Mouse (Mus musculus): ENCODE measurements around the gene Ets1. TPM values are rescaled to one million over a fixed set of nuclear protein-coding genes. Genes with fewer than 3 reads are reported as not detected.

The Ets1 gene
- polyA plus RNA-seq, 1 experiment from 2014 or later, result 21.1 TPM

- Histone ChIP-seq H3K4me2 (no peak overlapping the region), H3K4me3 (replicated peaks) (no peak overlapping the region), H3K27ac (no peak overlapping the region), H3K27me3 (peaks cover 55% of the 10 kb centered on the region), H3K9me3 (no peaks in the 10 kb centered on the region), H3K4me1 (peaks cover 3% of the 10 kb centered on the region; the same call in 1 of the 2 replicates), H3K9ac (no peak overlapping the region), H3K36me3 (replicated peaks) (no peaks in the 10 kb centered on the region)
- ATAC-seq (ENCODE audit: low FRiP score), result no peak
- 83% methylated on average over 10 of the region's 10 CpGs for WGBS
Measured at GRCm38 (mm10) chr9:32608831-32609610, 27.0 kb upstream of the Ets1 start.

- H3K4me3 ChIP-seq (replicated peaks), result no peak overlapping the region
- no peak overlapping the region for H3K9ac ChIP-seq
- H3K4me2 ChIP-seq, result no peak overlapping the region
Measured at GRCm38 (mm10) chr9:32610218-32610617, 25.8 kb upstream of the Ets1 start.

DNA sequence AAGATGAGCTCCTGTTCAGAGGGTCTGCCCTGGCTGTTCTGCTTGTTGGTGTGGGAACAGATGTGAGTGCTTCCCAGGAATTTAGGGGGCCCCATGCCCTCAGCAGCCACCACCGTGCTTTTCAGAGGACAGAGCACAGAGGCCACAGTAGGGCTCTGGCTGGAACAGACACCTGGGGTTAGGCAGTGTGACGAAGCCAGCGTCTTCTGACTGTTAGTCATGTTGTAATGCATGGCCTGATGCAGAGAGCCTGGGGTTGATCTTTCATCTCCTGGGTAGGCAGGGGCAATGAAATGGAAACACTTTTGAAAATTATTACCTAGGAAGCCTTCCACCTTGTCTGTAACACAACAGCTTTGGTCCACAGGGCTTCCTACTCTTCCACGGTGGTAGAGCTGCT is 25.4 kb upstream of the Ets1 start:
- H3K27ac ChIP-seq, result no peak overlapping the region
- no peaks in the 10 kb centered on the region for H3K36me3 ChIP-seq (replicated peaks)
- H3K4me2 ChIP-seq, result no peak overlapping the region
- ATAC-seq (ENCODE audit: low FRiP score), result no peak
- no peaks in the 10 kb centered on the region for H3K9me3 ChIP-seq
- peaks cover 3% of the 10 kb centered on the region; the same call in 1 of the 2 replicates for H3K4me1 ChIP-seq
- H3K4me3 ChIP-seq (replicated peaks), result no peak overlapping the region
- no peak overlapping the region for H3K9ac ChIP-seq
- WGBS, result 83% methylated on average over 4 of the region's 4 CpGs
- H3K27me3 ChIP-seq, result peaks cover 60% of the 10 kb centered on the region

More at GRCm38 (mm10) chr9:32610218-32610617, 25.8 kb upstream of the Ets1 start:
- H3K27ac ChIP-seq, result no peak overlapping the region
- no peaks in the 10 kb centered on the region for H3K36me3 ChIP-seq (replicated peaks)
- 91% methylated on average over 8 of the region's 8 CpGs for WGBS
- H3K27me3 ChIP-seq, result peaks cover 59% of the 10 kb centered on the region
- no peaks in the 10 kb centered on the region for H3K9me3 ChIP-seq
- H3K4me1 ChIP-seq, result peaks cover 3% of the 10 kb centered on the region; the same call in 1 of the 2 replicates
- ATAC-seq (ENCODE audit: low FRiP score), result no peak

DNA sequence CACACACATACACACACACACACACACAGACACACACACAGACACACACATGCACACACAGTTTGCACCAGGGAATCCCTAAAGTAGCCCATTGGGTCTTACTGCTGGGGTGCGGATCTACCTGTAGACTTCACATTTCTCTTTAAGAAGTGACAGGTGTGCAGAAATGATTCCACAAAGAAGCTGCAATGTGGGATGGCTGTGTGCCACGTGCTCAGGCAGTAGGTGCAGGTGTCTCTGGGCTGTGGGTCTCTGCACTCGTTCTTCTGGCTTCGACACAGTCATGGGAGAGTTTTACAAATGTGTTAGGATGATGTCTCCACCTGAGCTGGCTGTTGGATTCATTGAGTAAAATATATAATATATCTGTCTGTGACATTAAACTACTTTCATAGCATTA is 24.7 kb upstream of the Ets1 start:
- H3K4me1 ChIP-seq, result peaks cover 7% of the 10 kb centered on the region
- no peak overlapping the region for H3K9ac ChIP-seq
- WGBS, result 90% methylated on average over 4 of the region's 4 CpGs
- no peak for ATAC-seq (ENCODE audit: low FRiP score)
- no peaks in the 10 kb centered on the region for H3K9me3 ChIP-seq
- H3K4me3 ChIP-seq (replicated peaks), result no peak overlapping the region
- H3K27me3 ChIP-seq, result peaks cover 60% of the 10 kb centered on the region
- H3K27ac ChIP-seq, result no peak overlapping the region
- H3K4me2 ChIP-seq, result no peak overlapping the region
- H3K36me3 ChIP-seq (replicated peaks), result no peaks in the 10 kb centered on the region

DNA sequence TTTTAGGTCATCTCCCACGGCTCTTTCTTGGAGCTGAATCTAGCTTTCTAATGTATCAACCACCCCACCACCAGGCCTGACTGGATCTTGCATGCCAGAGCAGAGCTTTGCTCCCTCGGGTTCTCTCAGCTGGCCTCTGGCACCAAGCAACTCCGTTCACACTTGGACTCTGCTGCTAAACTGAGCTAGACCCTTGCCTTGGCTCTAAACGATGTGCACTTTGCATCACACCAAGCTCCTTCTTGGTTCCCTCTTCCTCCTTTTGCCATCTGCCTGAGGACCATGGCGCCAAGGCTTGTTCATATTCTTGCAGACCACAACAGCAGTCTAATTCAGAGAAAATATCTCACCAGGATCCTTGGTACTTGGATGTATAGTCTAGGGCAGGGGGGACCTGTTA is 23.6 kb upstream of the Ets1 start:
- H3K27me3 ChIP-seq, result peaks cover 60% of the 10 kb centered on the region
- WGBS, result 92% methylated on average over 5 of the region's 5 CpGs

DNA sequence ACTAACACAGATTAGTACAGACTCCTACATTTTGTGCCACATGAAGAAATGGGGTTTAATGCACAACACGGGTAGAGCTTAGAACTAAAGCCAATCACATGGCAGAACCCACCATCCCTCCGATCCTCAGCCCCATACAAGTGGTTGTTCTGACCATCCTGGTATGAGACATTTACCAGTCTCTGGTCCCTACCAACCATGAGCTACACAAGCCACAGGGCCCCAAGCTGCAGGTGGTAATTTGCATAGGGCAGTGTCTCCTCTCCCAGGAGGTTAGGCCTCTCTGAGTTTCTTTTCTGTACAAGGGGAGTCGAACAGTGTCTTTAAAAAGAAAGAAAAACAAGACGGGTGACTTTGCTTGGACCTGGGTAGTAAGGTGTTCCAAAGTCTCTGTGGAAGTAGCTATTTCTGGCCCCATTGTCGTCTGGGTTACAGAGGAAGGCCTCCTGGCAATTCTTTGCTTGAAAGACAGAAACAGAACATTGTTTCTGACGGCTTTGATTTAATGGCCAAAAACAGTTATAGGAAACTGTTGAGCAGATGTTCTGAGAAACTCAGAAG is 23.1 kb upstream of the Ets1 start:
- 74% methylated on average over 6 of the region's 6 CpGs for WGBS
- Histone ChIP-seq H3K27me3 (peaks cover 55% of the 10 kb centered on the region), H3K4me2 (no peak overlapping the region), H3K9ac (no peak overlapping the region), H3K36me3 (replicated peaks) (no peaks in the 10 kb centered on the region), H3K4me1 (peaks cover 4% of the 10 kb centered on the region; the same call in 1 of the 2 replicates), H3K9me3 (no peaks in the 10 kb centered on the region), H3K4me3 (replicated peaks) (no peak overlapping the region), H3K27ac (no peak overlapping the region)
- ATAC-seq (ENCODE audit: low FRiP score), result no peak

More for the DNA sequence above, 23.6 kb upstream of the Ets1 start:
- no peak for ATAC-seq (ENCODE audit: low FRiP score)
- H3K4me3 ChIP-seq (replicated peaks), result no peak overlapping the region
- H3K9me3 ChIP-seq, result no peaks in the 10 kb centered on the region
- no peak overlapping the region for H3K27ac ChIP-seq
- H3K36me3 ChIP-seq (replicated peaks), result no peaks in the 10 kb centered on the region
- no peak overlapping the region for H3K4me2 ChIP-seq
- peaks cover 4% of the 10 kb centered on the region; the same call in 1 of the 2 replicates for H3K4me1 ChIP-seq
- H3K9ac ChIP-seq, result no peak overlapping the region

GRCm38 (mm10) chr9:32614191-32614590 is 21.8 kb upstream of the Ets1 start:
- H3K36me3 ChIP-seq (replicated peaks), result no peaks in the 10 kb centered on the region
- H3K4me2 ChIP-seq, result no peak overlapping the region
- H3K4me1 ChIP-seq, result peaks cover 4% of the 10 kb centered on the region; the same call in 1 of the 2 replicates
- no peak overlapping the region for H3K9ac ChIP-seq
- no peak overlapping the region for H3K27ac ChIP-seq
- no peak for ATAC-seq (ENCODE audit: low FRiP score)
- WGBS, result 93% methylated on average over 9 of the region's 9 CpGs
- H3K9me3 ChIP-seq, result no peaks in the 10 kb centered on the region
- H3K4me3 ChIP-seq (replicated peaks), result no peak overlapping the region
- peaks cover 44% of the 10 kb centered on the region for H3K27me3 ChIP-seq

DNA sequence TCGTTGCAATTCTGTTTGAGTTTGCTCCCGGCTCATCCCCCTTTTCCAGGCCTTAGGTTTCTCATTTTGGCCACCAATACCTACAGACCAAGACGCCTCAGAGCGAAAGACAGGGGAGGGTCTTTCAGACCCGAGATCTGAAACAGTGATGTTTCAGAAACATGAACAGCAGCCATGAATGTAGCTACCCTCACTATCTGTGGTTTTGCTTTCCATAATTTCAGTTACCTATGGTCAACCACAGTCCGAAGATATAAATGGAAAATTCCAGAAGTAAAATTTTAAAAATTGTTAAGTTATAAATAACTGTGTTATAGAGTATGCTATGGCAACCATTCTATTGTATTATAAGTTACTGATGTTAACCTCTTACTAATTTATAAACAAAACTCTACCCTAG is 20.6 kb upstream of the Ets1 start:
- Histone ChIP-seq H3K4me3 (replicated peaks) (no peak overlapping the region), H3K36me3 (replicated peaks) (no peaks in the 10 kb centered on the region), H3K27me3 (peaks cover 49% of the 10 kb centered on the region), H3K4me1 (peaks cover 4% of the 10 kb centered on the region; the same call in 1 of the 2 replicates), H3K4me2 (no peak overlapping the region), H3K27ac (no peak overlapping the region), H3K9ac (no peak overlapping the region), H3K9me3 (no peaks in the 10 kb centered on the region)
- ATAC-seq (ENCODE audit: low FRiP score), result no peak
- WGBS, result 88% methylated on average over 6 of the region's 6 CpGs

GRCm38 (mm10) chr9:32615986-32616385 is 20.0 kb upstream of the Ets1 start:
- Histone ChIP-seq H3K4me1 (peaks cover 4% of the 10 kb centered on the region; the same call in 1 of the 2 replicates), H3K9me3 (no peaks in the 10 kb centered on the region), H3K9ac (no peak overlapping the region), H3K36me3 (replicated peaks) (no peaks in the 10 kb centered on the region), H3K27ac (no peak overlapping the region), H3K27me3 (peaks cover 46% of the 10 kb centered on the region), H3K4me3 (replicated peaks) (no peak overlapping the region), H3K4me2 (no peak overlapping the region)
- ATAC-seq (ENCODE audit: low FRiP score), result no peak
- WGBS, result 10% methylated on average over 7 of the region's 7 CpGs

- Histone ChIP-seq H3K27ac (no peak overlapping the region), H3K9ac (no peak overlapping the region), H3K9me3 (no peaks in the 10 kb centered on the region), H3K27me3 (peaks cover 42% of the 10 kb centered on the region), H3K4me3 (replicated peaks) (no peak overlapping the region), H3K4me2 (no peak overlapping the region), H3K36me3 (replicated peaks) (no peaks in the 10 kb centered on the region), H3K4me1 (peaks cover 4% of the 10 kb centered on the region; the same call in 1 of the 2 replicates)
- 95% methylated on average over 5 of the region's 5 CpGs for WGBS
- ATAC-seq (ENCODE audit: low FRiP score), result no peak
Measured at GRCm38 (mm10) chr9:32616516-32617429, 19.2 kb upstream of the Ets1 start.

DNA sequence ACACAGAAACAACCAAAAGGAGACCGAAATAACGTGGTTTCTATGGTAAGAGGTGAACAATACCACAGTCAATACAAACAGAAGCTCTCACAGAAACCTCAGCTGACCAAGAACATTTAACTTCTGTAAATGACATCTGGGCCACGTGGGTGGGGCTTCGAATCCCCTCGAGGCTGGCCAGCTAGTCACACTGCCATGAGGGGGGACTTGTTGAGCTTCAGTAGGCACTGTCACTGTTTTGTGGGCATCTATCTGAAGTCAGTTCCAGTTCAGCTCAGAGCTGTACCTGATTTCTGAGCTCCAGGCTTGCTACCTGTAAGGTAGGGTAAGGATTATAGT is 18.6 kb upstream of the Ets1 start:
- Histone ChIP-seq H3K27ac (no peak overlapping the region), H3K4me3 (replicated peaks) (no peak overlapping the region), H3K9me3 (no peaks in the 10 kb centered on the region), H3K27me3 (peaks cover 40% of the 10 kb centered on the region), H3K4me1 (peaks cover 4% of the 10 kb centered on the region; the same call in 1 of the 2 replicates), H3K36me3 (replicated peaks) (no peaks in the 10 kb centered on the region), H3K9ac (no peak overlapping the region), H3K4me2 (no peak overlapping the region)
- 73% methylated on average over 5 of the region's 5 CpGs for WGBS
- no peak for ATAC-seq (ENCODE audit: low FRiP score)

DNA sequence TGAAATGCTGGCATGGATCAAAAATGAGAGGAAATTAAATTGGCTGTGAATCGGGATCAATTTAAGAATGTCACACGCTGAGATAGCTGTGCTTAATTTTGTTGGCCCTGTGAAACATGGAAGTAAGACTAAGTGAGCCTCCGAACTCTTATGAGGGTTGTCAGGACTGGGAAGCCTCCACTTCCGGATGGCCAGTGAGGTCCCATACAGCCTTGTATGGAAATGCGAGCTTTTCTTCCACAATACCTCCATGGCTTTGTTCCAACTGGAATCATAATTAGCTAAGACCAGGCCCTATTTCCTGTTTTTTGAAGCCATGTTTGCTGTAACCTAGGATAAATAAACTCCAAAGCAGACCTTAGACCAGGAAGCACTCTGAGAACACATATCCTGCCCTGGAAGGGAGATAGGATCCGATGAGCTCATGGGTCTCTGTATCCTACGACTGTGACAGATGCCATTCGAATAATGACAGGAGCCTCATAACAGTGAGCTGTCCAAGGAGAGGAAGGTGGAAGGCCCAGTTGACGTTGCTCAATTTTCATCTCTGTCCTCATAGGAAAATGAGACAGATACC is 17.4 kb upstream of the Ets1 start:
- no peaks in the 10 kb centered on the region for H3K9me3 ChIP-seq
- H3K27ac ChIP-seq, result no peak overlapping the region
- no peak for ATAC-seq (ENCODE audit: low FRiP score)
- WGBS, result 84% methylated on average over 9 of the region's 9 CpGs
- H3K27me3 ChIP-seq, result peaks cover 29% of the 10 kb centered on the region
- H3K9ac ChIP-seq, result no peak overlapping the region
- H3K4me3 ChIP-seq (replicated peaks), result no peak overlapping the region
- H3K4me1 ChIP-seq, result peaks cover 4% of the 10 kb centered on the region; the same call in 1 of the 2 replicates
- H3K36me3 ChIP-seq (replicated peaks), result no peaks in the 10 kb centered on the region
- no peak overlapping the region for H3K4me2 ChIP-seq
